Mouse (Mus musculus): ENCODE data around the gene Prss33.
A peak's percentile ranks its signal among the peaks of the same experiment; 100 is the strongest.
"Not testable (repeated sequence)": the region's sequence is repeated elsewhere in the genome, so short reads cannot be mapped to it uniquely, and the experiment has no call there.

Prss33 gene

DNA sequence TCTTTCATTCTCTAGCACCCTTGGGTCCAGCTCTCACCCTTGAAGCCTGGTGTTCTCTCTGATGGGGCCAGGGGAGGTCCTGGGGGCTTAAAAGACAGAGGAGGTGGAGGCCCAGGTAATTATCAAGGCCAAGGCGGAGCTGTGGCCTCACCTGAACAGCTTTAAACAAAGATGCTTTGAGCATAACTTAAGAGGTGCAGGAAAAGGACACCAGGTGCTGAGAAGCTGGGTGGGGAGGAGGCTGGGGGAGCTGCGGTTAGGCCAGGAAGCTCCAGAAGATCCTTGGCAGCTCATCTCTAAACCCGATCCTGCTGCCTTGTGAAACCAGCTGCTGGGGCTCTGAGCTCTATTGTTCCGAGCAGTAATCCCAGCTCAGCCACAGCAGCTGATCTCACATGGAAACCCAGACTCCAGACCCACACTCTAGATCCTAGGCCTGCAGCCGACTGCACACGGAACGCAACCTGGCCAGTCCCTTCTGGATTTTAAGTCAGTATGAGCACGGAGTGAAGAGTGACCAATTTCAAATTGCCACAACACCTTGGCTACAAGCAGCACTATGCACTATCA, at the start of gene Prss33:
Prss33 (minus strand) TSS at position 51 of the 570 bp plus-strand sequence.
- no peak for ATAC-seq (ENCODE audit: insufficient number of reproducible peaks, low FRiP score, low TSS enrichment)

DNA sequence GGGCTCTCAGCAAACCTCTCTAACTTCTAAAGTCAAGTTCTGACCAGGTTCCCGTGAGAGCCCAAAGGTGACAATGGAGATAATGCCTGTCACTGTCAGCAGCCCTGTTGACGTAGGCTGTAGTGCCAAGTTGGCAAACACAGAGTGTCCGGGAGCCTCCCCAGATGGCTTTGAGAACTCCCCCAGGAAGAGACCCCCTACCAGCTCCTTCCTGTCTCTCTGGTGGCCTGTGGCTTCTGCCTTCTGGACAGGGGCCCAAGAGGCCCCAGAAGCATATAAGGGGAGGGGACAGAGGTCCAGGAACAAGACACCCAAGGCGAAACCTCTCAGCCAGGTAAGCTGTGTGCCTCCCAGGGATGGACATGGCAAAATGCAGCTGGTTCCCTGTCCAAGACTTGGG, 44.7 kb upstream of the Prss33 start, which contains the start of the genes Dcpp1 and Dcpp2:
Dcpp1 (plus strand) TSS at position 301 of the 400 bp plus-strand sequence.
Dcpp2 (plus strand) TSS at position 305 of the 400 bp plus-strand sequence.
- ATAC-seq (ENCODE audit: insufficient number of reproducible peaks, low FRiP score, low TSS enrichment): not testable (repeated sequence)

GRCm38 (mm10) chr17:23877166-23877565, 41.3 kb upstream of the Prss33 start:
- no peak for ATAC-seq (ENCODE audit: insufficient number of reproducible peaks, low FRiP score, low TSS enrichment)

DNA sequence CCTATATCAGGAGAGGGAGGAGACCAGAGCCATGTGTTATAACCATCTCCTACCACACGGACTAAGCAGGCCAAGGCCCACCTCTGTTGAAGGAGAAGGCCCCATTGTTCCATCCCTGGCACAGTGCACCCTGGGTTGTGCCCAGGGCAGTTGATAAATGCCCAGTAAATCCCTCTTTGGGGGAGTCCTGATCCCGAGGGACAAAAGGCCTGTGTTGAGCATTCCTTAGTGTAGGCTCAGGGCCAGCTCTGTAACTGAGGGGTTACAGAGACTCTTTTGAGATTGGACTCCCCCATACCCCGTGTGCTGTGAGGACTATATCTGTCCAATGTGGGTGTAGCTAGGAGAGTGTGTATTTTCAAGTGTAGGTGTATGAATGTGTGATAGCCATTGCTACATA, 40.9 kb upstream of the Prss33 start:
- no peak for ATAC-seq (ENCODE audit: insufficient number of reproducible peaks, low FRiP score, low TSS enrichment)

DNA sequence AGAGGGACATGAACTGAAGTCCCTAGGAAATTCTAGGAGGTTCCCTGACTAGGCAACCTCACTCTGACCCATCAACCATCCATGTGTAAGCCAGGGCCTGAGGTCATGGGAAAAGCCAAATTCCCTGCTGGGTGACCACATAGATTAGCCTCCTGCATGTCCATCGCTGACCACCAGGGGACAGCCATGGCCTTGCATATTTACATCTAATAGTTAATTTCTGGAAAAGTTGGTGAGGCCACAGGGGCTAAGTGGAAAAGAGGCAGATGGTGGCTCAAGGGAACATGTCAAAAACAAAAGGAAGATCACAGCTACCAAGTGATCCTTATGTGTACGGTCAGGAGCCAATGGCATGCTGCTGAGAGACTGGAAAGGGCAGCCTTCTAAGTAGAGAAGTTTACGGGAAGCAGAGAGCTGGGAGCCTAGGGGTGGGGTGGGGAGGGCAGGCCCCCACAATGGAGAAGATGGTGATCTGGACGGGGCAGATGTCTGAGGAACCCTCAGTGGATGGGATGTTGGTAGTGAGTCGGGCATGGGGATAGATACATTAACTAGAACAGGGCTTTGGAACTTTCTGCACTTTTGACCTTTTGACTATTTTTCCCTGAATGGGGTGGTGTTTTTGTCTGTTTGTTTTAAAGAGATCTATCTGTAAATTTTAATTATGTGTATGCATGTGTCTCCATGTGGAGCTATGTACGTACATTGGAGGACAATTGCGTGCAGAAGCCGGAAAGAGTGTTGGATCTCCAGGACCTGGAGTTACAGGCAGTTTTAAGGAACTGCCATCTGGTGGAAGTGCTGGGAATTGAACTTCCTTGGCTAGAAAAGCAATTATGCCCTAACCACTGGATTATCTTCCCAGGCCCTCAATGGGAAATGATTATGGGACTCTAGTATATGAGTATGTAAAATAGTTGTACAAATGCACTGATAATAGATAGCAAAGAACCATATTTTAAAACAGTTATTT, 38.3 kb upstream of the Prss33 start:
- no peak for ATAC-seq (ENCODE audit: insufficient number of reproducible peaks, low FRiP score, low TSS enrichment)

GRCm38 (mm10) chr17:23868513-23868912, 32.7 kb upstream of the Prss33 start:
- no peak for ATAC-seq (ENCODE audit: insufficient number of reproducible peaks, low FRiP score, low TSS enrichment)

DNA sequence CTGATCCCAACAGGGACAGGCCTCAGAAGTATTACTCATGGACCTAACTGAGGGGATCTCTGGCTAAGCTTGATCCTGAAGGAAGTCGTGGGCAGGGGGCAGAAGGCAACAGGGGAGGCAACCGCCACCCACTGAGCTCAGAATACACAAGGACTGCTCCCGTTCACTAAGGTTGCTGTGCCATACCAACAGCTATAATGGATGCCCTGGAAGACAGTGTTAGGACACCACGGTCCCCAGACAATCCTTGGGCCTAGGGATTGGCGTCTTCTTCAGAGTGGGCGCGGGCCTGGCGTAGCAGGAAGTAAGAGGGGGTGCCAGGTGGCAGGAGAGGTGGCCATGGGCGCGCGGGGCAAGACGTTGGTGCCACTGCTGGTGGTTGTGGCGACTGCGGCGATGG, 31.9 kb upstream of the Prss33 start, which contains the start of gene Prss21:
Prss21 (plus strand) TSS at position 301 of the 400 bp plus-strand sequence.
- no peak for ATAC-seq (ENCODE audit: insufficient number of reproducible peaks, low FRiP score, low TSS enrichment)

GRCm38 (mm10) chr17:23862926-23863325, 27.1 kb upstream of the Prss33 start:
- no peak for ATAC-seq (ENCODE audit: insufficient number of reproducible peaks, low FRiP score, low TSS enrichment)

DNA sequence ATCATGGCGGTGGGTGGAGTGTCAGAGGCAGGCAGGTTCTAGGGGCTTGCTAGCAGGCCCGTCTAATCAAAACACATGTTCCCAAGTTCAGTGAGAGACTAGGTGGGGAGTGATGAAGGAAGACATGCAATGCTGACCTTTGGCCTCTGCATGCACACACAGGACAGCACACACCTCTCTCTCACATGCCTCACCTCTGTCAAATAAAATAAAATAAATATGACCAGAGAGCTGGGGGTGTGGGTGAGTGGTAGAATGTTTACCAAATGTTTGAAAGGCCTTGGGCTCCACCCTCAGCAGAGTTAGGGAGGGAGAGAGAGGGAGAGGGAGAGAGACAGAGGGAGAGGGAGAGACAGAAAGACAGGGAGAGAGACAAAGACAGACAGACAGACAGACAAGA, 22.1 kb upstream of the Prss33 start:
- ATAC-seq (ENCODE audit: insufficient number of reproducible peaks, low FRiP score, low TSS enrichment): no peak

DNA sequence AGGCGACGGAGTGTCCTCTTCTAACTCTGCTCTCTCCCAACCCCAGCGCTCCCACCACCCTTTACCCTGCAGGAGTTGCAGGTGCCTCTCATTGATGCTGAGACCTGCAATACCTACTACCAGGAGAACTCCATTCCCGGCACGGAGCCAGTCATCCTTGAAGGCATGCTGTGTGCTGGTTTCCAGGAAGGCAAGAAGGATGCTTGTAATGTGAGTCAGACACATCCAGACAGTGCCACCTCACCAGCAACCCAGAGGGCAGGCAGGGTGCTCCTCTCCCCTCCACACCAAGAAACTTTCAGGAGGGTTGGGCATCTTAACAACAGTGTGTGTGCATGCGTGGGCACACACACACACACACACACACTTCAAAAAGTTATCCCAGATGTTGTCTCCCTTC, 21.3 kb upstream of the Prss33 start:
- no peak for ATAC-seq (ENCODE audit: insufficient number of reproducible peaks, low FRiP score, low TSS enrichment)

DNA sequence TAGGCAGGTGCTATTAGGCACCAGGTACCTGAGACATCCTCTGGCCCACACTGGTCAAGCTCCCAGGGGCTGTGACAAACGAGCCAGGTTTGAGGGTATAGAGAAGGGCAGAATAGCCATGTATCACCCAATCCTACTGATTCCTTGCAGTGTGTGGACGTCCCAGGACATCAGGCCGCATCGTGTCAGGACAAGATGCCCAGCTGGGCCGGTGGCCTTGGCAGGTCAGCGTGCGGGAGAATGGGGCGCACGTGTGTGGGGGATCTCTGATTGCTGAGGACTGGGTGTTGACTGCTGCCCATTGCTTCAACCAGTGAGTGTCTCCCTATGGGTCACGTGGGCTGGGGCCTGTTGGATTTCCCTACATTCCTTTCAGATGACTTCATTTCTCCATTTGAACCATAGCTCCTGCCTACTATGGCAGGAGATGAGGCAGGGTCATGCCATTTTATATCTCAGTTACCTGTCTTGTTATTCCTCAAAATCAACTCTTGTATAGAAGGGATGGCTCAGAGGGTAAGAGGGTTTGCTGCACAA, 18.4 kb upstream of the Prss33 start:
- no peak for ATAC-seq (ENCODE audit: insufficient number of reproducible peaks, low FRiP score, low TSS enrichment)

GRCm38 (mm10) chr17:23853292-23853691, 17.4 kb upstream of the Prss33 start:
- no peak for ATAC-seq (ENCODE audit: insufficient number of reproducible peaks, low FRiP score, low TSS enrichment)

GRCm38 (mm10) chr17:23850853-23851749, 15.2 kb upstream of the Prss33 start:
- no peak for ATAC-seq (ENCODE audit: insufficient number of reproducible peaks, low FRiP score, low TSS enrichment)

- ATAC-seq (ENCODE audit: insufficient number of reproducible peaks, low FRiP score, low TSS enrichment): no peak
Measured at GRCm38 (mm10) chr17:23850028-23850427, 14.2 kb upstream of the Prss33 start.

- ATAC-seq (ENCODE audit: insufficient number of reproducible peaks, low FRiP score, low TSS enrichment): no peak
Measured at GRCm38 (mm10) chr17:23843812-23844273, 8.0 kb upstream of the Prss33 start, which contains the start of the genes Prss32 and Prss41. Gene Prss32 (plus strand): TSS chr17:23843855. Gene Prss41 (minus strand): TSS chr17:23844172.

DNA sequence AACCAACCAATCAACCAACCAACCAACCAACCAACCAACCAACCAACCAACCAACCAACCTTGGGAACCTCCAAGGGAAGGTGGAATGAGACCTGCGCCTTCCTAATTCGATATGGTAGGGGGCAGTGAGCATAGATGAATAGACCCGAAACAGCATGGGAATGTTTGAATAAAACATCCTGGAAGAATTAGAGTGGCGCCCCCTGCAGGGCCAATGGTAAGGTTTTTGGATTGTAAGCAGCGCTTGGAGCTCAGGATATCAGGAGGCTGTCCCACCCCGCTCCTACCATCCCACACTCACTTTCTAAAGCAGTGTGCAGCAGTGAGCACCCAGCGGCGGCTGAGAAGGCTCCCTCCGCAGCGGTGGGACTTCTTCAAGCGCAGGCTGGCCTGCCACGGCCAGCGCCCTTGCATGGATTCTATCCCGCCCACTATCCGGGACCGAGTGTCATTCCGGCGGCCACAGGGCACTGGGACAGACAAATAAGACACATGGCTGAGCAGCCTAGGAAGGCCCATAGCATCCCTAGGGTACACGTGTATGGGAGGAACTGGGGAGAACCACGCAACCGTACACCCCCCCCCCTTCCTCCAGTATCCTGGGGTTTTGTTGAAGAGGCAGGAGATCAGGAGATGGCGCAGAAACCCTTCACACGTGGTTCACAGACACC, 7.4 kb upstream of the Prss33 start:
- no peak; the same call in 1 of the 2 replicates for ATAC-seq (ENCODE audit: insufficient number of reproducible peaks, low FRiP score, low TSS enrichment)

DNA sequence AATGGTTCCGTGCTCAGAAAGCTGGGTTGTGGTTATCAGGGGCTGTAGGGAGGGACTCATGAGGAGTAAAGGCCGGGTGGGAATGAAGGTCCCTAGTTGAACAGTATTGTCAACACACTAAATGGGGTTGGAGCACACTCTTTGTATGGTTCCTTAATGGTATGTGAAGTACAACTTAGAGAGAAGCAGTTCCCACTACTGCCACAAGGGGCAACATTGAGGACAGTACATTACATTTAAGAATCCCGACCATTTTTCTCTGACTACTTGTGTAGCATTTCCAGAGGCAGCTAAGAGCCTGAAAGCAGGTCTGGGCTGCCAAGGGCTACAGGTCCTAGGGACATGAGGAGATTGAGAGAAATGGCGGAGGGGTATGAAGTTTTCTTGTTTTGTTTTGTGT, 5.3 kb upstream of the Prss33 start:
- ATAC-seq (ENCODE audit: insufficient number of reproducible peaks, low FRiP score, low TSS enrichment): no peak

DNA sequence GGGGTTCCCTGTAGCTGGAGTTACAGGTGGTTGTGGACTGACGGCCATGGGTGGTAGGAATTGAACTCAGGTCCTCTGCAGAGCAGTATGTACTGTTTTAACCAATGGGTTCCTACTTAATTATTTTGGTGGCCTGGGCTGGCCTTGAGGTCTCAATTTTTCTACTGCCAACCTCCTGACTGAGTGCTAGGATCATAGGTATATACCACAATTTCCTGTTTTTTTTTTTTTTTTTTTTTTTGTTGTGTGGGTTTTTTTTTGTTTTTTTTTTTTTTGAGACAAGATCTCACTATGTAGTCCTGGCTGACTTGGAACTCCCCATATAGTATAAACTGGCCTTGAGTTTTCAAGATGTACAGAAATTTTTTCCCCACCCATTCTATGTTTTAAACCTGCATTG, 4.7 kb downstream of the Prss33 start:
- no peak for ATAC-seq (ENCODE audit: insufficient number of reproducible peaks, low FRiP score, low TSS enrichment)

- peak; percentile 86 for ATAC-seq (ENCODE audit: insufficient number of reproducible peaks, low FRiP score, low TSS enrichment)
Measured at GRCm38 (mm10) chr17:23829064-23829619, 6.7 kb downstream of the Prss33 start, which contains the start of gene Elob. Gene Elob (minus strand): TSS chr17:23829136.

All from cerebellum, adult (tissue).